Mouse (Mus musculus): ENCODE measurements around the gene Slc13a4.

DNA sequence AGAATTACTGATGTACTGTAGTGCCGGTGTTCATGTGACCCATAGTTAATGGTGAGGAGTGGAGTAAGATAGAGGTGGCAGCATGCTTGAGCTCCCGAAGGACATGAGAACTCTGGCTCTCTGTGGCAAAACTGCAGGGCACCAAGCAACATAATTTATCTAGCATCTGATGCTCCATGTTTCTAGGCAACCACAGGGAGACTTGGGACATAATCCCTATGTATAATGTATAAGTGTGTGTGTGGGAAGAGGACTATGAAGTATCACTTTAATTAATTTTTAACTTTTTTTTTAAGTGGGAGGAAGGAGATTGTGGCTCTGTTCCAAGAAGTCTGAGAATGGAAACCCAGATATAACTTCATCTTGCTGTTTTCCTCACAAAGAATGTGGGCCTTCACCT, 13.0 kb downstream of the Slc13a4 start:
- TF ChIP-seq CTCF (IDR thresholded peaks at IDR 0.05; ENCODE audit: insufficient read depth, low read length) = no peak
- TF ChIP-seq POLR2A (IDR thresholded peaks at IDR 0.05; ENCODE audit: borderline replicate concordance, extremely low read depth, low read depth, low read length) = no peak

All from lung, adult 2 months (tissue).